Mouse (Mus musculus) megakaryocyte-erythroid progenitor cell, adult 5-6 weeks (primary cell): ENCODE data around the gene Hmgcl. TPM values are rescaled to one million over a fixed set of nuclear protein-coding genes. Genes with fewer than 3 reads are reported as not detected.
"Not testable (repeated sequence)": the region's sequence is repeated elsewhere in the genome, so short reads cannot be mapped to it uniquely, and the experiment has no call there.

ENCODE experiments used
- ATAC-seq: replicated peaks from 2 replicates; pipeline ENCODE4 v1.8.0; 2016; ENCODE audit warnings: mild to moderate bottlenecking, inconsistent platforms; ENCODE audit not compliant: severe bottlenecking, poor library complexity, low FRiP score, low TSS enrichment
- total RNA-seq, 2 experiments: library from RNA; stranded (forward) in 1 of 2; stranded (reverse) in 1 of 2; fragments of 200-1000, 215-1000 nt in 1 of 2; fragments of >200 nt in 1 of 2; fragmentation: Nextera tagmentation in 1 of 2; gene quantifications; 2 replicates each; pipeline ENCODE4 v1.2.3; 2014 to 2017

Hmgcl gene
- total RNA-seq, 2 experiments from 2014 or later, result 65.4 to 69.7 TPM

DNA sequence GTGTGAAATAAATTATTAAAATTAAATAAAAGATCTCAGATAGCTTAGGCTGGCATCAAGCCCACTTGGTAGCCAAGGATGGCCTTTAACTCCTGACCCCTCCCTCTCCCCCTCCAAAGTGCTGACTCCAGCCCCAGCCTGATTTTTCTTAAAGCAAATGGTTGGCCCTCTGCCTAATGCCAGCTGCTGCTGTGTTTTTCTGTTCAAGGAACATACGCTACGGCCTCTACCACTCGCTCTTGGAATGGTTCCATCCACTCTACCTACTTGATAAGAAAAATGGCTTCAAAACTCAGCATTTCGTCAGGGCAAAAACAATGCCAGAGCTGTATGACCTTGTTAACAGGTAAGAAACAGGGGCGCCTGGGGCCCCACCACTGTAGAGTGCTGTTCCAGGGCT lies 20.9 kb upstream of the Hmgcl start:
- no peak for ATAC-seq

DNA sequence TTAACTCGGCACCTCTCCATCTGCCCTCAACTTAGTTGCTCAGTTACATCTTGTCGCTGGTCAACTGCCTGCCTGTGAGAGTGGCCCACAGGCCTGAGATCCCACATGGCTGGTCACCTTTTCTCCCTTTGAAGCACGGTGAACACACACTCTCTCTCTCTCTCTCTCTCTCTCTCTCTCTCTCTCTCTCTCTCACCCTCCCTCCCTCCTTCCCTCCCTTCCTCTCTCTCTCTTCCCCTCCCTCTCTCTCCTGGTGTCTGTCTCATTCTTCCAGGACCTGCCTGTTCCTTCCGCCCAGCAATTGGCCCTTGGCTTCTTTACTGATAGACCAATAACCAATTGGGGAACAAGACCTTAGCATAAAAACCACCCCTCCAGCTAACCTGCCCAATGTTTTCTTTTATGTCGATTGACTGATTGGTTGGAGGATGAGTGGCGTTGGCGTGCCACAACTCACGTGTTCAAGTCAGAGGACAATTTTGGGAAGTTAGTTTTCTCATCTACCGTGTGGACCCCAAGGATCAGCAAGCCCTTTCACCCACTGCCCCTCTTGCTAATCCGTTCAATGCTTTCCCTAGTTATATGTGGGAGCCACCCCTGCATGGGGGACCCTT lies 19.9 kb upstream of the Hmgcl start:
- ATAC-seq, result no peak

DNA sequence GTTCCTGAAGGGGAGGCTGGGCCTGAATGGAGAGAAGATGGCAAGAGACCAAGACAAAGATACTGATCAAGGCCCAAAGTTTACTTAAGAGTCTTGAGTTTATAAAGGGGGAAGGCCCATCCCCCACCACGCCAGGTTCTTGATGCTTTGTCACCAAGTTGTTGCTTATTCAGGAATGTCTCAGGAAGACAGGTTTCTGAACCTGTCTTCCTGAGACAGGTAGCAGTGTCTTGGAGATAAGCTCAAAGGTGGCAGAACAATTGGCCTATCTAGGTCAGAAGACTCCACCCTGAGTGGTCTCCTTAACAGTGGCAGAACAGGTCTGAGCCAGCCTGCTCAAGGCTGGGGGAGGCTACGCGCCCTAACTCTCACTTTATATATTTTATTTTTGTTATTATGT lies 19.4 kb upstream of the Hmgcl start:
- ATAC-seq, result no peak

DNA sequence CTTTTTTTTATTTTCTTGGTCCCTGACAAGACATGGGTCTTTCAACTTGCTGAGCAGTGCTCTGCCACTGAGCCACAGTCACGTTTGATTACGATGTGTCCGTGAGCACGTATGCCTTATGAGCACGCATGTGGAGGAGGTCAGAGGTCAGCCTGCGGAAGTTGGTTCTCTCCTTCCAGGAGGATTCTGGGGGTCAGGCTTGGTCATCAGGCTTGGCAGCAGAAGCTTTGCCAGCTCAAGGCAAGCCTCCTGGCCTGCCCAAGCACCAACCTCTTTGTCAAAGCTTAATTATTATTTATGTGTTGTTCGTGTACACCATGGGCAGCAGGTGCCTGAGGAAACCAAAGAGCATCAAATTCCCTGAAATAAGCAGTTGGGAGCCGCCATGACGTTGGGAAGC lies 17.9 kb upstream of the Hmgcl start:
- ATAC-seq, result no peak

DNA sequence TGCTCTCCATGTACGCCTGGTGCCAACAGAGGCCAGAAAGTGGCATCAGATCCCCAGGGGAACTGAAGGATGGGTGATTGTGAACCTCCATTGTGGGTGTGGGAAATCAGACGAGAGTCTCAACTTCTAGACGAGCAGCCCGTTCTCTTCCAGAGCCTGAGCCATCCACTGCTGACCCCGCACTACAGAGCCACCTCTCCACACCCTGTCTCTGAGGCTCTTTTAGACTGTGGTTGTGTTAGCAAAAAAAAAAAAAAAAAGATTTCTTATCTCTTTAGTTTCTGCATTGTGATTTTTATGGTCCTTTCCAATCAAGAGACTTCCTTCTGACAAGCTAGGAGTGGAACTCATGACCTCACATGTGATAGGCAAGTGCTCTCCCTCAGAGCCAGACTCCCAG lies 16.8 kb upstream of the Hmgcl start:
- no peak for ATAC-seq

DNA sequence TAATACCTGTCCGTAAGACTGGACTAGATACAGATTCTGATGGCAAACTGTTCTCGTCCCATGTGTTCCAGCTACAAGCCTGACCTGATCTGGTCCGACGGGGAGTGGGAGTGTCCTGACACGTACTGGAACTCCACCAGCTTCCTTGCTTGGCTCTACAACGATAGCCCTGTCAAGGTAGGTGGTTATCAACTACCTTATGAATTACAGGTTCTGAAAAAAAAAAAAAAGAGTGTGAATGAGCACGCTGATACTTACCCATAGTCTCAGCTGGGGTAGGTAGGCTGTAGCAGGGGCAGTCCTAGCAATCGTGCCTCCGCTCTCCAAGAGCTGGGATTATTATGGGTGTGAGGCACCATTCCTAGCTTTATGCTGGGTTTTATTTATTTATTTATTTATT lies 16.4 kb upstream of the Hmgcl start:
- ATAC-seq, result no peak

DNA sequence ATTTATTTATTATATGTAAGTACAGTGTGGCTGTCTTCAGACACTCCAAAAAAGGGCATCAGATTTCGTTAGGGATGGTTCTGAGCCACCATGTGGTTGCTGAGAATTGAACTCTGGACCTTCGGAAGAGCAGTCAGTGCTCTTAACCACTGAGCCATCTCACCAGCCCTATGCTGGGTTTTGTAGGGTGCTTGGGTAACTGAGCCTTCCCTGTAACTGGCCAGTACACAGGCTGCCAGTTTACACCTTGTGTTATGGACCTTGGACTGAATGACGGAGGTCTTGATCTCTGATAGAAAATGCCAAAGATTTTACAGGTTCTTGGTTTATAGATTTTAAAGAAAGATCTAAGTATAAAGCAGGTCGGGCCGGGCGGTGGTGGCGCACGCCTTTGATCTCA lies 16.0 kb upstream of the Hmgcl start:
- no peak for ATAC-seq

DNA sequence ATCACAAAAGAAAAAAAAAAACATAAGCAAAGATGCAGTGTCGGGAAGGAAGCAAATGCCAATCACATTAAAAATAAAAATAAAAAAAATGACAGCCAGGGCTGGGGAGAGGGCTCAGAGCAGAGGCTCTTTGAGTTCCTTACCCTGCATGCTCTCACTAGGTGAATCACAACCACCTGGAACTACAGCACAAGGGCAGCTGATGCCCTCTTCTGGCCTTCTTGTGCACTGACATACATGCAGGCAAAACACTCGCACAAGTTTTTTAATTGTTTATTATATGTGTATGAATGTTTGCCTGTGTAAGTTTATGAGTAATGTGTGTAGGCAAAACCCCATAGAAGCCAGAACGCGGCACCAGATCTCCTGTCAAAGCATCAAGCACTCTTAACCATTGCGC lies 14.4 kb upstream of the Hmgcl start:
- peak; percentile 42; the same call in 1 of the 2 replicates for ATAC-seq

DNA sequence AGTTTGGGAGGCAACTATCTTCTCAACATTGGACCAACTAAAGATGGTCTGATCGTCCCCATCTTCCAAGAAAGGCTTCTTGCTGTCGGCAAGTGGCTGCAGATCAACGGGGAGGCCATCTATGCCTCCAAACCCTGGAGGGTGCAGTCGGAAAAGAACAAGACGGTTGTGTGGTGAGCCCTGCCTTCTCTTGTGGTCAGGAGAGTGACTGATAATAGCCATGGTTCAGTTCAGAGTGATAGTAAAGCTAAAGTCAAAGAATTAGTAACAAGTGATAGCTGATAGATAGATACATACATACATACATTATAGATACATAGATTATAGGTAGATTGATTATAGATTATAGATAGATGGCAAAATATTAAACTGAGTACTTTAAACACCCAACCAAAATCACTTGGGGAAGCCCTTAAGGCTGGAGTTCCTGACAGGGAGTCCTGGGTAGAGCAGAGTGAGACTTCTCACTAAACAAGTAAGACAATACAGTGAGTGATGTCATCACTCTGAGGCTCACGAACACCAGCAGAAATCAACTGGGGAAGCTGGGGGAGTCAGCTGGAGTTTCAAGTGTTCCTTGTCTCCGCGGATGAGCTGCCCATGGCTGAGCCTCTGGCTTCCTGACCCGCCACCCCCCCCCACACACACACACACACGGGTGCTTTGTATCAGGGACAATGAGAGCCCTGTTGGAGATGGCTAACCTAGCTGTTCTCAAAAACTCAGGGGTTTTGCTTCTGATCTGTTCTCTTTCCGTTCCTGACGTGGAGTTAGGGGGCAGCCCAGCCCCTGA lies 11.3 kb upstream of the Hmgcl start:
- peak; percentile 72 for ATAC-seq

DNA sequence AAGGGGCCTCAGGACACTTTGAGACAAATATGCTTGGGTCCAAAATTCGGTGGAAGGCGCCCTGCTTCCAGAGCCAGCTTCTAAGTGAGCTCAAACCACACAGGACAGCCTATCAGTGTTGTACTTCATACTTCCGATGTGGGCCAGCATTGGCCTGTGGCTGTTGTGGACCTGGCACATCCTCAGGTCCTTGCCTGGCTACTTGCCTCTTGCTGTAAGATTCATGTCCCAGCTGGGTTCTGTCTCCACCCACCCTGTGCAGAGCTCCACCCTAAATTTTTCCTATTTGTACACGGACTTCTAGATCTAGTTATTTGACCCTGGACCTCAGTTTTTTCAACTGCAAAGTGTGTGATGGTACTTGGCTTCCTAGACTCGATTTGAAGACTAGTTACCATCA lies 10.7 kb upstream of the Hmgcl start:
- no peak for ATAC-seq

DNA sequence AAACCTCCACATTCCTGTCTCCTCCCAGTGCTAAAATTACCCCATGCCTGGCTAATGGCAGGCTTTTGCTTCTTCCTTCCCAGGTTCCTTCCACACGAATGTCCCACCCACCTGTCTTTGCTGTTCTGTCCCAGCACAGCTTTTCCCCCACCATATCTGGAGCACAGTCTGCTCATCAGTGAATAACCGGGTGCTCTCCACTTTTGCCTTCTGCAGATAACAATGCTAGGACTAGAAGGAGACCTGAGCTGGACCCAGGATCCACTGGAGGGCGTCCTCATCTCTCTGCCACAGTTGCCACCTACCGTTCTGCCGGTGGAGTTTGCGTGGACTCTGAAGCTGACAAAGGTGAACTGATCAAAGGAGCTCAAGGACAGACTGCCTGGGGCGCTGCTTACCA lies 7.4 kb upstream of the Hmgcl start:
- peak; percentile 50 for ATAC-seq

DNA sequence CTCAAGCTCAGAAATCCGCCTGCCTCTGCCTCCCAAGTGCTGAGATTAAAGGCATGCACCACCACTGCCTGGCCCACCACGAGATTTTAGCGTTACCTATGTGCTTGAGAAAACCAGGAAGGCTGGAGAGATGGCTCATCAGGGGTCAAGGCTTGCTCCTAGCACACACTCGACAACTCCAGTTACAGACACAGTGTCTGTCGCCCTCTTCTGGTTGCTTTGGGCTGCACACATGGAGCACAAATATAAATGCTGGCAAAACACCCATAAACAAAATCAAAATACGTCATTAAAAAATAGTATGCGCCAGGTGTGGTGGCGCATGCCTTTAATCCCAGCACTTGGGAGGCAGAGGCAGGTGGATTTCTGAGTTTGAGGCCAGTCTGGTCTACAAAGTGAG lies 5.2 kb upstream of the Hmgcl start:
- not testable (repeated sequence) for ATAC-seq

DNA sequence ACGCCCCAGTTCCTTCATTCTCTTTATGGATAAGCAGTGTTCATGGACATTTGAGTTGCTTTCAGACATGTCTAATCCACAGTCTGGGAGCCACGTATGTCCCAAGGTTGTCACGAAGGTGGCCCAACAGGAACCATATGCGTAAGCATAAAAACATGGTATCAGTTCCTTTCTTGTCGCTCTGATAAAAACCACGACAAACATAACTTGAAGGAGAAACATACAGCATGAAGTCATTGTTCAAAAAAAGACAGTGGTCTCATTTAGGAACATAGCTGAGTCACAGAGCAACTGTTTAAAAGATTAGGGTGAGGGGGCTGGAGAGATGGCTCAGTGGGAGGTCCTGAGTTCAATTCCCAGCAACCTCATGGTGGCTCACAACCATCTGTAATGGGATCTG lies 4.1 kb upstream of the Hmgcl start:
- ATAC-seq, result no peak

DNA sequence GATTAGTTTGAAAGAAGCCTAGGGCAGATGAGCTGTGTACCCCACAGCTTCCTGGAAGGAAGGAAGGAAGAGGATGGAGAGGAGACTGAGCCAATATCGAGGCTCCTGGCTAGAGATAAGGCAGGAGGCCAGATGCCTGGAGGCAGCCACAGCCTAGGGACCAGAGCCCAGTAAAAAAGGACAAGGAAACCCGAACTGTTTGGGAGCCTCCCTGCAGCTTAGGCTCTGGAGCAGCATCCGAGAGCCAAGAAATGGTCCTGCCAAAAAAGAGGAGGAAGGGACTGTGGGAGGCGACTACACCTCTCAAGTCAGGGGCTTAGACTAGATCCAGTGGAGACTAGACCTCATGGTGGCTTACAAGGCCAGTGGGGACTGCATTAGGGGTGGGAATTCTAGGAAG lies 2.9 kb upstream of the Hmgcl start:
- no peak for ATAC-seq

DNA sequence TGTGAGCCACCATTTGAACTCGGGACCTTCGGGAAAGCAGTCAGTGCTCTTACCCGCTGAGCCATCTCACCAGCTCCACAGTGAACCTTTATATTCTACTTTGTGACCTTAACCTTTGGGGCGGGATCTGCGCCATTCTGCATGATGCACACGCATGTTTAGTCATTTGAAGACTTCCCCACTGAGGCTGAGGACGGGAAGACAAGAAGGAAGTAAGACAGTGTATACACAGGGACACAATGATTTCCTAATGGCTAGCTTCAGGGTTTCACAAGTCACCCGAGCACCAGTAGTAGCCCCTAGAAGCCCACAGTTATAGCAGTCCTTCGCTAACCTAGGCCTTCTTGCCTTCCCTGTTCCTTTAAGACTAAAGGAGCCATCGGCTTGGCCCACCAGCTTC lies 542 bp upstream of the Hmgcl start:
- no peak; the same call in 1 of the 2 replicates for ATAC-seq

DNA sequence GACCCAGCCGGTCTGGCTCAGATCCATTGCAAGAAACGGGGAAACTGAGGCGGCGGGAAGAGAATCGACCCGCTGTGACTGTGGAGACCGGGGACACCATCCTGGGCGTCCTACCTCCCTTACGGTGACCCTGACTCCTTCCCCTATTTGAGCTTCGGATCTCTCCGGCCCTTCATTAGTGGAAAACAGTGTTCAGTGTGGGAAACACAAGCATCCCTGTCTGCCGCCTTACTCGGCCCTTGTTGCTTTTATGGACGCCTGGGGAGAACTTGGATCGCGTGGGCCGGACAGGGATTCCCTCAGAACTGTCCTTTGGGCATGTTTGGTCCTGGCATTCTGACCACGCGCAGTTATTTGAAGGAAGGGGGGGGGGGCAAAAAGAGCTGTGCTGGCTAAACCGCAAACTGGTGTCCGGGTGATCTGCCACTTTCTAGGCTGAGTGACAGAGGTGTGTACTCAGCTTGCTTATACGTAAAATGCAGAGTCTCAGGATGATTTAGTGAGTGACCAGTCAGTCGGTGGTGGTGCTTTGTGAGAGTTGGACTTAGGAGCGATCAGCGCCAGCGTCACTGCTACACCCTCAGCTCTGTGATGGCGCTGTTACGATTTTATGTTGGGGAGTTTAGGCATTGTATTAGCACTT lies 532 bp downstream of the Hmgcl start:
- peak; percentile 19 for ATAC-seq

DNA sequence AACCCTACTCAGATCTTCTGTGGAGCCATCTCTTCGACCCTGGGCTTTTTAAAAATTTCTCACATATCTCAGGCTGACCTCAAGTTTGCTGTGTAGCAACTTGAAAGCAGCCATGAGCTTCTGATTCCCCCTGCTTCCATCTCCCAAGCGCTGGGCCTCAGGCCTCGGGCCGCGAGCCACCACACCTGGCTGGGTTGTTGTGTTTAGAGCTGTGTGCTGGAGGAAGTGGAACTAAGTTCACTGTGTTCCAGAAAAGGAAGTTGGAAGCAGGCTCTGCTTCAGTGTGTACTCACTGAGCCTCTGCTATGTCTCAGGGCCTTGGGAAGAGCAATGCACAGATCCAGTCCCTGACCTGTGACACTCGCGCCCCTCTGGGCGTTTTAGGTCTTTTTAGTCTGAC lies 1.9 kb downstream of the Hmgcl start:
- no peak for ATAC-seq

DNA sequence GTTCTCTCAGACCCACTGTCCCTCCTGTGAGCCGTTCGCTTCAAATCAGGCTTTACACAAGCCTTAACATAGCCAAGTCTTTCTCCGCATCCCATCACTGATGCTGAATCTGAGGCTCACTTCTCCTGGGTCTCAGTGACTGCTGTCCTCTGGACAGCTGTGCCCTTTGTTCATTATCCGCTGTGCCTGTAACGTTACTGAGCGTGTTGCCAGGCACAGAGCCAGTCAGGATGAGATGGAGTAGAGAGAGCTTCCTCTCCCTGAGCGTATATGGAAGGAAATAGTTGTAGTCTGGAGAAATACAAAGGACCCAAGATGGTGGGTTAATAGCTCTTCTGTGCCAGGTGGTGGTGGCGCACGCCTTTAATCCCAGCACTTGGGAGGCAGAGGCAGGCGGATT lies 3.2 kb downstream of the Hmgcl start:
- no peak for ATAC-seq

DNA sequence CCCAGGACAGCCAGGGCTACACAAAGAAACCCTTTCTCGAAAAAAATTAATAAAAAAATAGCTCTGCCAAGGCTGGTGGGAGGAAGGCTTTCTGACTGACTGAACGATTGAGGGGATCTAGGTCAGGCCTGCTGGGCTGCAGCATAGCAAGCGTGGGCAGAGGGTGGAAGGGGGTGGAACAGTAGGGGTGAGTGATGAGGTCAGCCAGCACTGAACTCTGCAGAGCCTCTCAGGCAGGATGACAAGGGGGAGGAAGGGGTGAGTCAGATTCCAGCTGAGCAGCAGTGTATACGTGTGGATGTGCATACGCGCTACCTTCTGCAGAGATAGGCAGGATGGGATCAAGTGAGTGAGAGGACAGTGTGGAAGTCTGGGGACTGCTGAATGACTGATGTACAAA lies 3.7 kb downstream of the Hmgcl start:
- ATAC-seq, result no peak

DNA sequence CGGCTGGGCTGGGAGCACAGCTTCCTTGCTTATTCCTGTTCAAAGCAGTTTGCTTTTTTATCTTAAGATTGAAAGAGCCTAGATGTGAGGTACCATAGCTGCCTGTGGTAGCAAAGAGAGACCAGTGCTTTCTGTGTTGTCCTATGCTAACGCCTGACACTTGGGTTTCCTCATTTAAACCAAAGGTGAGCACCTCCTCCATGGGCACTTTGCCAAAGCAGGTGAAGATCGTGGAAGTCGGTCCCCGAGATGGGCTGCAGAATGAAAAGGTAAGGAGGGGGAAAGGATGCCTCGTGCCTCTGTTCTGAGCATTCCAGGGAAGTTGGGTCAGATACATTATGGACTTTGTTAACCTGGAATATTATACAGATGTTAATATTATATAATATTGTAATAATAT lies 4.1 kb downstream of the Hmgcl start:
- ATAC-seq, result no peak

DNA sequence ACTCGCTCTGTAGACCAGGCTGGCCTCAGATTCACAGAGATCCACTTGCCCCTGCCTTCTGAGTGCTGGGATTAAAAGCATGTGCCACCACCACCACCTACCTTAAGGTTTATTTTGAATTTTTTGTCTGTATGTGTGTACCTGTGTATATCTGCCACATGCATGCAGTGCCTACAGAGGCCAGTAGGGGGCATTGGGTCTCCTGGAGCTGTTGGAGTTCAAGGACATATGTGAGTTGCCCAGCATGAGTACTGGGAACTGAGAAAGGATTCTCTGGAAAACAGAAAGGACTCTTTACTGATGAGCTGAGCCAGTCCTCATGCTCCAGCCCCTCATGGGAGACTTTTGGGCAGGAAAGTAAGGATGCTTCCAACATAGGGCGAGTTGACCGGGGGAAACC lies 5.3 kb downstream of the Hmgcl start:
- no peak for ATAC-seq
